Mouse (Mus musculus) E14TG2a.4 (cell line): ENCODE measurements around the gene Vps11.

Source experiments
- CTCF ChIP-seq: conservative IDR thresholded peaks from 2 replicates; pipeline ENCODE4 v1.5.1; 2014; ENCODE audit warnings: low read length
- NANOG ChIP-seq: IDR thresholded peaks from 2 replicates; pipeline ENCODE4 v1.6.1; 2014; ENCODE audit warnings: borderline replicate concordance, low read length, mixed read lengths

DNA sequence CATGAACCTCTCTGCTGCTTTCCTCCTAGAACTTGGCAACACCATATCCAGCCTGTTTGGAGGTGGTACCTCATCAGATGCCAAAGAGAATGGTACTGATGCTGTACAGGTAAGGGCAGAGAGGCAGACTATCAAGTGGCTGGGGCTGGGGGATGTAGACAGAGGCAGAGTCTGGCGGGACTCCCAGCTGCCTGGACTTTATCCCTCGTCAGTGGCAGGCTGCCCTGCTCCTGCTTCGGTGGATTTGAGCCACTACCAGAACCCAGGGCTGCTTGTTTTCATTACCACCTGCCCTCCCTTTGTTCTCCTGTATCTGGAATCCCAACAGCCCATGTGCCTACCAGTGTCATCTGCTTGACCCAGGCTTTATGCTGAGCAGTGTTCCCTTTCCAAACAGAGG lies 25.8 kb upstream of the Vps11 start:
- no peak for TF ChIP-seq CTCF
- no peak for TF ChIP-seq NANOG
